Mouse (Mus musculus): Measurements from ENCODE around the gene Phrf1.

DNA sequence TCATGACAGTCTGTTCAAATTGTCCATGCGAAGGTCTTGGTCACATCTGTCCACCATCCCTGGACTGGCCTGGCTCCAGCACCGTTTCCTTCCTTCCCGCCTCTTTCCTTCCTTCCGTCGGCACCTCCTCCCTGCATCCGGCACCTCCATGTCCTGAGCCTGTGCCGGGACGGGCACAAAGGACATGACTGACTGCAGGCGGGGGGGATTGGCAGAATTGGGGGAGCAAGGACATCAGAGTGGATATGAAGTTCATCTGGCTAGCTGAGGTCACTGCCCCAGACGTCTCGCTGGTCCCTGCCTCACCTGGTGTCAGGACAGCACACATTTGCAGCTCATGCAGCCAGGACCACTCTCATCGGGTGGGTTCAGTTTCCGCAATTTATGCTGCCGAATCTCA is 37.5 kb upstream of the Phrf1 start:
- TF ChIP-seq CTCF (IDR thresholded peaks at IDR 0.05; ENCODE audit: insufficient read depth, low read length) (no peak), POLR2A (IDR thresholded peaks at IDR 0.05; ENCODE audit: borderline replicate concordance, extremely low read depth, low read depth, low read length) (no peak)
